Mouse (Mus musculus) kidney, postnatal 4 days (tissue): ENCODE measurements around the gene Gm5485.
A peak's percentile ranks its signal among the peaks of the same experiment; 100 is the strongest.

ENCODE experiments used
- DNase-seq, 2 experiments: peaks; one replicate each; pipeline ENCODE4 v3.0.0; 2021; ENCODE audit warnings: mixed read lengths in 2 of 2

The Gm5485 gene

GRCm38 (mm10) chr16:48412246-48412645 lies at the start of gene Gm5485:
Gene Gm5485, minus strand, starts transcription at chr16:48412416.
- no peak for DNase-seq

GRCm38 (mm10) chr16:48453264-48453663 lies 41.0 kb upstream of the Gm5485 start:
- DNase-seq: no peak

GRCm38 (mm10) chr16:48446161-48446925 lies 34.1 kb upstream of the Gm5485 start:
- no peak for DNase-seq

GRCm38 (mm10) chr16:48444589-48444988 lies 32.4 kb upstream of the Gm5485 start:
- DNase-seq: no peak

- no peak for DNase-seq
Measured at GRCm38 (mm10) chr16:48437476-48437875, 25.3 kb upstream of the Gm5485 start.

GRCm38 (mm10) chr16:48435454-48435853 lies 23.2 kb upstream of the Gm5485 start:
- DNase-seq: no peak

GRCm38 (mm10) chr16:48431027-48431426 lies 18.8 kb upstream of the Gm5485 start, which contains the start of gene Morc1:
Gene Morc1, plus strand, starts transcription at chr16:48431237.
- DNase-seq: peak in 1 of 2 experiments; percentile 3

- no peak for DNase-seq
Measured at GRCm38 (mm10) chr16:48429427-48429826, 17.2 kb upstream of the Gm5485 start.

- DNase-seq: no peak
Measured at GRCm38 (mm10) chr16:48424069-48424468, 11.9 kb upstream of the Gm5485 start.

GRCm38 (mm10) chr16:48422501-48422900 lies 10.3 kb upstream of the Gm5485 start:
- peak in 1 of 2 experiments; percentile 14 for DNase-seq

GRCm38 (mm10) chr16:48419035-48419434 lies 6.8 kb upstream of the Gm5485 start:
- DNase-seq: no peak

GRCm38 (mm10) chr16:48418557-48418956 lies 6.3 kb upstream of the Gm5485 start:
- no peak for DNase-seq

- DNase-seq: no peak
Measured at GRCm38 (mm10) chr16:48410125-48410524, 2.1 kb downstream of the Gm5485 start.

GRCm38 (mm10) chr16:48409580-48409979 lies 2.6 kb downstream of the Gm5485 start:
- DNase-seq: peak; percentile 49 to 57

GRCm38 (mm10) chr16:48405674-48406403 lies 6.4 kb downstream of the Gm5485 start:
- no peak for DNase-seq

GRCm38 (mm10) chr16:48404009-48404408 lies 8.2 kb downstream of the Gm5485 start:
- DNase-seq: no peak

GRCm38 (mm10) chr16:48403423-48403822 lies 8.8 kb downstream of the Gm5485 start:
- no peak for DNase-seq

- no peak for DNase-seq
Measured at GRCm38 (mm10) chr16:48402963-48403362, 9.3 kb downstream of the Gm5485 start.

- DNase-seq: no peak
Measured at GRCm38 (mm10) chr16:48395278-48395677, 16.9 kb downstream of the Gm5485 start.

- DNase-seq: no peak
Measured at GRCm38 (mm10) chr16:48386982-48387381, 25.2 kb downstream of the Gm5485 start.

- DNase-seq: no peak
Measured at GRCm38 (mm10) chr16:48383582-48384257, 28.5 kb downstream of the Gm5485 start.

- no peak for DNase-seq
Measured at GRCm38 (mm10) chr16:48373711-48374485, 38.3 kb downstream of the Gm5485 start.

GRCm38 (mm10) chr16:48372461-48372860 lies 39.8 kb downstream of the Gm5485 start:
- no peak for DNase-seq
